Mouse (Mus musculus) frontal cortex, postnatal 10 days (tissue): Measurements from ENCODE around the gene Ddx19b.
"Not testable (repeated sequence)": the region's sequence is repeated elsewhere in the genome, so short reads cannot be mapped to it uniquely, and the experiment has no call there.

ENCODE experiments used
- DNase-seq, 2 experiments: peaks; one replicate each; pipeline ENCODE4 v3.0.0; 2022; ENCODE audit warnings: low spot score in 2 of 2, mixed read lengths in 1 of 2

The Ddx19b gene

GRCm38 (mm10) chr8:111031572-111031971, at the start of gene Ddx19b:
Ddx19b (minus strand) TSS chr8:111031751.
- DNase-seq, result no peak

- no peak for DNase-seq
Observed at GRCm38 (mm10) chr8:111079861-111080271, 48.3 kb upstream of the Ddx19b start.

- DNase-seq, result no peak
Observed at GRCm38 (mm10) chr8:111079461-111079860, 47.9 kb upstream of the Ddx19b start.

GRCm38 (mm10) chr8:111075926-111076325, 44.4 kb upstream of the Ddx19b start:
- DNase-seq, result no peak

GRCm38 (mm10) chr8:111068660-111069059, 37.1 kb upstream of the Ddx19b start:
- DNase-seq, result not testable (repeated sequence)

- no peak for DNase-seq
Observed at GRCm38 (mm10) chr8:111067439-111067838, 35.9 kb upstream of the Ddx19b start.

GRCm38 (mm10) chr8:111066308-111066707, 34.8 kb upstream of the Ddx19b start:
- no peak for DNase-seq

GRCm38 (mm10) chr8:111062893-111063292, 31.3 kb upstream of the Ddx19b start:
- DNase-seq, result no peak

- peak; percentile 77 to 89 for DNase-seq
Observed at GRCm38 (mm10) chr8:111062072-111062757, 30.7 kb upstream of the Ddx19b start.

- DNase-seq, result no peak
Observed at GRCm38 (mm10) chr8:111061688-111062071, 30.1 kb upstream of the Ddx19b start.

- no peak for DNase-seq
Observed at GRCm38 (mm10) chr8:111058946-111059572, 27.5 kb upstream of the Ddx19b start.

- peak; percentile 37 to 39 for DNase-seq
Observed at GRCm38 (mm10) chr8:111056691-111057293, 25.2 kb upstream of the Ddx19b start.

GRCm38 (mm10) chr8:111056158-111056663, 24.7 kb upstream of the Ddx19b start, which contains the start of gene Exosc6:
Exosc6 (plus strand) TSS chr8:111056339.
- DNase-seq, result peak; percentile 85 to 91

GRCm38 (mm10) chr8:111055661-111056060, 24.1 kb upstream of the Ddx19b start:
- no peak for DNase-seq

- no peak for DNase-seq
Observed at GRCm38 (mm10) chr8:111055031-111055634, 23.6 kb upstream of the Ddx19b start.

- no peak for DNase-seq
Observed at GRCm38 (mm10) chr8:111053827-111054518, 22.4 kb upstream of the Ddx19b start.

- DNase-seq, result no peak
Observed at GRCm38 (mm10) chr8:111049106-111049505, 17.6 kb upstream of the Ddx19b start.

- DNase-seq, result no peak
Observed at GRCm38 (mm10) chr8:111048694-111049093, 17.1 kb upstream of the Ddx19b start.

GRCm38 (mm10) chr8:111044003-111044734, 12.6 kb upstream of the Ddx19b start:
- DNase-seq, result no peak

- DNase-seq, result no peak
Observed at GRCm38 (mm10) chr8:111042546-111042945, 11.0 kb upstream of the Ddx19b start.

- no peak for DNase-seq
Observed at GRCm38 (mm10) chr8:111036591-111036990, 5.0 kb upstream of the Ddx19b start.
